Comparison of ENCODE assay signal across 9 mouse cellular contexts in genomic region chr1:153742374-153743155, GRCm38 (mm10). TPM values are rescaled to one million over a fixed set of nuclear protein-coding genes. Genes with fewer than 3 reads are reported as not detected.
DNase-seq lines count a peak whose midpoint lies in the region; ATAC-seq and TF ChIP-seq lines count a peak whose summit lies in the region.
"Had no signal": no experiment of that assay in that cellular context is flagged by ENCODE, and none has a peak within 500 bp of the region (broad histone marks: within the 10 kb centered on the region; RNA-seq: fewer than 3 reads in every experiment).

No protein-coding gene starts in this region.

- ATAC-seq in intestine, embryonic 14.5 days (replicated peaks; ENCODE audit: low FRiP score, low TSS enrichment, low read depth) = no peak
- no peak for ATAC-seq in intestine, embryonic 16.5 days
- ATAC-seq in midbrain, embryonic 12.5 days (ENCODE audit: low FRiP score, low read depth) = no peak

- no peak overlapping the region for H3K9ac ChIP-seq in intestine, embryonic 14.5 days (ENCODE audit: low read length)
- H3K9ac ChIP-seq in intestine, embryonic 16.5 days (ENCODE audit: low read depth, low read length) = no peak overlapping the region
- peak overlapping the region; percentile 24; the same call in 1 of the 2 replicates for H3K9ac ChIP-seq in midbrain, embryonic 12.5 days (replicated peaks)

- no peak overlapping the region for H3K4me3 ChIP-seq in intestine, embryonic 14.5 days (ENCODE audit: low read depth, low read length)
- H3K4me3 ChIP-seq in intestine, embryonic 16.5 days (ENCODE audit: low read length) = no peak overlapping the region
- no peak overlapping the region for H3K4me3 ChIP-seq in bone marrow, adult 2 months (replicated peaks; ENCODE audit: control insufficient read depth, low read depth, low read length)
- peak overlapping the region; percentile 55 for H3K4me3 ChIP-seq in embryonic fibroblast, embryonic 13.5 days (ENCODE audit: insufficient read depth, low read length)
- peak overlapping the region; percentile 58; the same call in 1 of the 2 replicates for H3K4me3 ChIP-seq in hindbrain, embryonic 10.5 days
- peak overlapping the region; percentile 51 for H3K4me3 ChIP-seq in midbrain, embryonic 12.5 days
- no peak overlapping the region for H3K4me3 ChIP-seq in spleen, adult 2 months (ENCODE audit: extremely low read depth, insufficient read depth, insufficient read length)

- H3K4me1 ChIP-seq in intestine, embryonic 14.5 days (replicated peaks; ENCODE audit: control insufficient read depth, insufficient read depth, low read length) = peaks cover 5% of the 10 kb centered on the region; the same call in 1 of the 2 replicates
- H3K4me1 ChIP-seq in intestine, embryonic 16.5 days (ENCODE audit: control insufficient read depth, insufficient read depth, low read length) = peaks cover 3% of the 10 kb centered on the region; the same call in 1 of the 2 replicates
- no peaks in the 10 kb centered on the region; the same call in 1 of the 2 replicates for H3K4me1 ChIP-seq in bone marrow, adult 2 months (ENCODE audit: control insufficient read depth, insufficient read depth, low read length)
- H3K4me1 ChIP-seq in embryonic fibroblast, embryonic 13.5 days (ENCODE audit: control insufficient read depth, insufficient read depth, low read length) = peaks cover 4% of the 10 kb centered on the region; the same call in 1 of the 2 replicates
- peaks cover 70% of the 10 kb centered on the region for H3K4me1 ChIP-seq in hindbrain, embryonic 10.5 days (replicated peaks)
- peaks cover 63% of the 10 kb centered on the region for H3K4me1 ChIP-seq in midbrain, embryonic 12.5 days
- no peaks in the 10 kb centered on the region; the same call in 1 of the 2 replicates for H3K4me1 ChIP-seq in spleen, adult 2 months (ENCODE audit: control insufficient read depth, insufficient read depth, insufficient read length)

- H3K27ac ChIP-seq in intestine, embryonic 14.5 days (ENCODE audit: low read depth) = no peak overlapping the region
- no peak overlapping the region for H3K27ac ChIP-seq in intestine, embryonic 16.5 days (ENCODE audit: low read length)
- no peak overlapping the region for H3K27ac ChIP-seq in bone marrow, adult 2 months (ENCODE audit: control insufficient read depth, insufficient read depth, low read depth, low read length, poor library complexity)
- H3K27ac ChIP-seq in embryonic fibroblast, embryonic 13.5 days (ENCODE audit: insufficient read depth, low read length) = no peak overlapping the region
- no peak overlapping the region for H3K27ac ChIP-seq in hindbrain, embryonic 10.5 days
- H3K27ac ChIP-seq in midbrain, embryonic 12.5 days (replicated peaks) = no peak overlapping the region
- H3K27ac ChIP-seq in spleen, adult 2 months (ENCODE audit: insufficient read depth, low read length) = no peak overlapping the region

- WGBS in intestine, embryonic 14.5 days = 59% methylated on average over 11 of the region's 11 CpGs
- 50% methylated on average over 11 of the region's 11 CpGs for WGBS in intestine, embryonic 16.5 days
- WGBS in bone marrow, adult 2 months = 37% methylated on average over 11 of the region's 11 CpGs
- 65% methylated on average over 11 of the region's 11 CpGs for WGBS in hindbrain, embryonic 10.5 days
- WGBS in midbrain, embryonic 12.5 days = 66% methylated on average over 11 of the region's 11 CpGs
- 45% methylated on average over 11 of the region's 11 CpGs for WGBS in spleen, adult 2 months

- no peaks in the 10 kb centered on the region for H3K36me3 ChIP-seq in intestine, embryonic 14.5 days (ENCODE audit: control insufficient read depth, insufficient read depth, low read length)
- H3K36me3 ChIP-seq in intestine, embryonic 16.5 days (ENCODE audit: control insufficient read depth, insufficient read depth, low read length) = no peaks in the 10 kb centered on the region
- H3K36me3 ChIP-seq in hindbrain, embryonic 10.5 days = peaks cover 22% of the 10 kb centered on the region
- H3K36me3 ChIP-seq in midbrain, embryonic 12.5 days = peaks cover 11% of the 10 kb centered on the region; the same call in 1 of the 2 replicates
- no peaks in the 10 kb centered on the region for H3K36me3 ChIP-seq in spleen, adult 2 months (ENCODE audit: control insufficient read depth, insufficient read depth, low read length)

- peak; percentile 85 for TF ChIP-seq CTCF in bone marrow, adult 2 months (IDR thresholded peaks at IDR 0.05; ENCODE audit: control insufficient read depth, insufficient read depth, low read length)
- peak; percentile 77; the same call in 1 of the 2 replicates for TF ChIP-seq CTCF in embryonic fibroblast, embryonic 13.5 days (IDR thresholded peaks at IDR 0.05; ENCODE audit: borderline replicate concordance, insufficient read depth, low read length)
- TF ChIP-seq CTCF in spleen, adult 2 months (IDR thresholded peaks at IDR 0.05; ENCODE audit: extremely low read depth, insufficient read depth, insufficient read length, insufficient replicate concordance) = peak; percentile 65; the same call in 1 of the 2 replicates

- TF ChIP-seq POLR2A in bone marrow, adult 2 months (IDR thresholded peaks at IDR 0.05; ENCODE audit: borderline replicate concordance, control insufficient read depth, low read depth, low read length) = no peak
- no peak for TF ChIP-seq POLR2A in embryonic fibroblast, embryonic 13.5 days (IDR thresholded peaks at IDR 0.05; ENCODE audit: low read depth, low read length)
- no peak for TF ChIP-seq POLR2A in spleen, adult 2 months (IDR thresholded peaks at IDR 0.05; ENCODE audit: low read depth, low read length)

- H3K4me2 ChIP-seq in intestine, embryonic 14.5 days (ENCODE audit: low read length) = 0 out of 2 replicates have a peak overlapping the region, but pooled peaks have one; percentile 68
- no peak overlapping the region for H3K4me2 ChIP-seq in intestine, embryonic 16.5 days (ENCODE audit: low read depth, low read length)
- peak overlapping the region; percentile 71 for H3K4me2 ChIP-seq in midbrain, embryonic 12.5 days (replicated peaks)

- peak; percentile 83 for DNase-seq in intestine, embryonic 14.5 days (ENCODE audit: low spot score)
- peak; percentile 67 for DNase-seq in hindbrain, embryonic 10.5 days (ENCODE audit: low spot score)
- DNase-seq in left cerebral cortex, adult 18-20 months (ENCODE audit: low spot score in 2 of 2) = peak; percentile 77 to 84
- DNase-seq in spleen, adult 2 months (ENCODE audit: low read depth in 1 of 2, low spot score in 2 of 2) = peak in 1 of 2 experiments; percentile 60

- H3K27me3 ChIP-seq in intestine, embryonic 14.5 days (replicated peaks; ENCODE audit: control insufficient read depth, insufficient read depth, low read length) = peaks cover 42% of the 10 kb centered on the region
- peaks cover 22% of the 10 kb centered on the region for H3K27me3 ChIP-seq in intestine, embryonic 16.5 days (replicated peaks; ENCODE audit: control insufficient read depth, insufficient read depth, low read length)
- H3K27me3 ChIP-seq in hindbrain, embryonic 10.5 days (ENCODE audit: insufficient read depth, poor library complexity, severe bottlenecking) = peaks cover 50% of the 10 kb centered on the region
- H3K27me3 ChIP-seq in midbrain, embryonic 12.5 days = peaks cover 27% of the 10 kb centered on the region
- peaks cover 5% of the 10 kb centered on the region for H3K27me3 ChIP-seq in spleen, adult 2 months (ENCODE audit: control insufficient read depth, insufficient read depth, low read length)

- H3K9me3 ChIP-seq in intestine, embryonic 14.5 days (ENCODE audit: control insufficient read depth, low read length) = no peaks in the 10 kb centered on the region
- H3K9me3 ChIP-seq in intestine, embryonic 16.5 days (ENCODE audit: control insufficient read depth, low read length) = no peaks in the 10 kb centered on the region
- no peaks in the 10 kb centered on the region for H3K9me3 ChIP-seq in hindbrain, embryonic 10.5 days
- H3K9me3 ChIP-seq in midbrain, embryonic 12.5 days = no peaks in the 10 kb centered on the region

RNA-seq across cellular contexts. Expression of gene Rgs16, which starts 2.4 kb away (rescaled TPM):
- 2.4 and 2.7 TPM in 2 replicates for polyA plus RNA-seq in intestine, embryonic 14.5 days (2014; fragmentation: Nextera tagmentation; extraction: Ambion mirVana)
- 5.0 and 5.3 TPM in 2 replicates for polyA plus RNA-seq in intestine, embryonic 16.5 days (2015; fragmentation: Nextera tagmentation; extraction: Ambion mirVana)
- polyA plus RNA-seq in bone marrow, adult 2 months (2011; ENCODE audit: insufficient read depth, insufficient read length, low replicate concordance, missing spikeins) = 0.41 and 2.6 TPM in 2 replicates
- 21.7 and 52.7 TPM in 2 replicates for polyA plus RNA-seq in embryonic fibroblast, embryonic 13.5 days (2011; ENCODE audit: insufficient read length, low read depth, missing spikeins)
- polyA plus RNA-seq in hindbrain, embryonic 10.5 days (2016; fragmentation: Nextera tagmentation; extraction: Ambion mirVana) = 18.9 and 21.1 TPM in 2 replicates
- 10 to 100 TPM; 10.3 to 12.6 TPM for total RNA-seq in left cerebral cortex, adult 18-20 months (2021)
- polyA plus RNA-seq in midbrain, embryonic 12.5 days (2016; fragmentation: Nextera tagmentation; extraction: Ambion mirVana) = 46.3 and 53.3 TPM in 2 replicates
- polyA plus RNA-seq in spleen, adult 2 months (2012; rRNA removed) = 0.88 and 1.2 TPM in 2 replicates
- total RNA-seq: neutrophil, adult 5-6 weeks had no signal

RNA-seq across cellular contexts. Expression of gene Rnasel, which starts 6.7 kb away (rescaled TPM):
- polyA plus RNA-seq in intestine, embryonic 14.5 days (2014; fragmentation: Nextera tagmentation; extraction: Ambion mirVana) = 15.8 and 18.7 TPM in 2 replicates
- polyA plus RNA-seq in intestine, embryonic 16.5 days (2015; fragmentation: Nextera tagmentation; extraction: Ambion mirVana) = 32.4 and 35.9 TPM in 2 replicates
- polyA plus RNA-seq in bone marrow, adult 2 months (2011; ENCODE audit: insufficient read depth, insufficient read length, low replicate concordance, missing spikeins) = 27.9 and 31.9 TPM in 2 replicates
- 4.1 and 5.6 TPM in 2 replicates for polyA plus RNA-seq in embryonic fibroblast, embryonic 13.5 days (2011; ENCODE audit: insufficient read length, low read depth, missing spikeins)
- polyA plus RNA-seq in hindbrain, embryonic 10.5 days (2016; fragmentation: Nextera tagmentation; extraction: Ambion mirVana) = 12.6 and 23.7 TPM in 2 replicates
- total RNA-seq in left cerebral cortex, adult 18-20 months (2021) = 10 to 100 TPM; 11.7 to 13.4 TPM
- polyA plus RNA-seq in midbrain, embryonic 12.5 days (2016; fragmentation: Nextera tagmentation; extraction: Ambion mirVana) = 42.1 and 42.9 TPM in 2 replicates
- 5.1 and 7.0 TPM in 2 replicates for polyA plus RNA-seq in spleen, adult 2 months (2012; rRNA removed)

Comparison
In these comparisons a context has a peak if more than half of its experiments do, and no peak if none do; other contexts are left out.
1. H3K4me3 ChIP-seq: peak in embryonic fibroblast, embryonic 13.5 days (single experiment), hindbrain, embryonic 10.5 days (single experiment) and midbrain, embryonic 12.5 days (single experiment); none in intestine, embryonic 14.5 days (single experiment), intestine, embryonic 16.5 days (single experiment), bone marrow, adult 2 months (single experiment) and spleen, adult 2 months (single experiment).
2. Peak in every context shown above with its lines, with median percentiles within 50 percentile points of each other: CTCF ChIP-seq.